Mouse (Mus musculus) liver, embryonic 14.5 days (tissue): Measurements from ENCODE around the gene Prr14l. TPM values are rescaled to one million over a fixed set of nuclear protein-coding genes. Genes with fewer than 3 reads are reported as not detected.

Source experiments
- ATAC-seq: fragments of 200-750 bp; cut with Nextera tagmentation; 2 replicates; pipeline ENCODE4 v1.8.0; 2017; ENCODE audit warnings: moderate number of reproducible peaks, mild to moderate bottlenecking, moderate library complexity; ENCODE audit not compliant: insufficient read depth
- DNase-seq, 3 experiments: peaks; one replicate each; pipeline ENCODE4 v3.0.0-alpha.2; 2012 to 2013; ENCODE audit warnings: low read depth in 3 of 3, low spot score in 3 of 3
- H3K27ac ChIP-seq: fragments of 300-500 bp; sonication (generic); 2 replicates; pipeline ENCODE4 v1.5.1; 2014; ENCODE audit warnings: moderate library complexity, mild to moderate bottlenecking, control low read depth, inconsistent platforms
- H3K27me3 ChIP-seq: fragments of 300-500 bp; sonication (generic); 2 replicates; pipeline ENCODE4 v1.6.1; 2014; ENCODE audit warnings: mild to moderate bottlenecking, low read length, moderate library complexity; ENCODE audit not compliant: control insufficient read depth, insufficient read depth
- H3K36me3 ChIP-seq: fragments of 300-500 bp; sonication (generic); replicated peaks from 2 replicates; pipeline ENCODE4 v1.6.1; 2014; ENCODE audit warnings: low read depth; ENCODE audit not compliant: control insufficient read depth, insufficient read depth
- H3K4me1 ChIP-seq, 2 experiments: fragments of 200-500 bp in 1 of 2; fragments of 300-500 bp in 1 of 2; sonication (generic) in 1 of 2; replicated peaks; 2 replicates each; pipeline ENCODE4 v1.6.1; 2012 to 2014; ENCODE audit warnings: antibody characterized with exemption in 1 of 2, inconsistent platforms in 1 of 2, low read length in 1 of 2; ENCODE audit not compliant: control insufficient read depth in 2 of 2, insufficient read depth in 2 of 2
- H3K4me2 ChIP-seq: fragments of 300-500 bp; sonication (generic); 2 replicates; pipeline ENCODE4 v1.6.1; 2014; ENCODE audit warnings: low read depth, mild to moderate bottlenecking, control low read depth, moderate library complexity
- H3K4me3 ChIP-seq, 2 experiments: fragments of 200-500 bp in 1 of 2; fragments of 300-500 bp in 1 of 2; sonication (generic) in 1 of 2; 2 replicates each; pipeline ENCODE4 v1.5.1; 2012 to 2014; ENCODE audit warnings: low read depth in 2 of 2, low read length in 2 of 2, mild to moderate bottlenecking in 2 of 2, control low read depth in 1 of 2, inconsistent platforms in 1 of 2, moderate library complexity in 1 of 2; ENCODE audit not compliant: insufficient read depth in 1 of 2
- H3K9ac ChIP-seq: fragments of 300-500 bp; sonication (generic); replicated peaks from 2 replicates; pipeline ENCODE4 v1.6.1; 2014; ENCODE audit warnings: mild to moderate bottlenecking, control low read depth, moderate library complexity
- H3K9me3 ChIP-seq: fragments of 300-500 bp; sonication (generic); 2 replicates; pipeline ENCODE4 v1.6.1; 2016; ENCODE audit warnings: low read length, mixed read lengths; ENCODE audit not compliant: control insufficient read depth
- CTCF ChIP-seq: IDR thresholded peaks from 2 replicates; pipeline ENCODE4 v1.5.1; 2016; ENCODE audit warnings: antibody characterized with exemption, low read depth, control low read depth
- EP300 ChIP-seq: IDR thresholded peaks from 2 replicates; pipeline ENCODE4 v1.6.1; 2016; ENCODE audit warnings: antibody characterized with exemption, low read depth
- WGBS: fragments of 180-500 bp; shearing (Covaris S2); extraction: QIAGEN DNeasy Blood & Tissue Kit; methylation state at CpG from one replicate; pipeline ENCODE4 v1.1.7; 2014; ENCODE audit not compliant: insufficient replicate concordance; 5-methylcytosine and 5-hydroxymethylcytosine counted together
- polyA plus RNA-seq, 2 experiments: library from polyadenylated mRNA; depleted of rRNA in 1 of 2; stranded (reverse) in 1 of 2; unstranded in 1 of 2; fragments of >200 nt; fragmentation: Nextera tagmentation in 1 of 2; extraction: Ambion mirVana in 1 of 2; gene quantifications; 2 replicates each; pipeline versions ENCODE4 v1.2.1 to v1.2.3; 2012 to 2014

The Prr14l gene
- polyA plus RNA-seq, 2 experiments: 4.2 to 6.5 TPM

- no peak overlapping the region for H3K4me2 ChIP-seq
- no peak overlapping the region for H3K9ac ChIP-seq
- TF ChIP-seq EP300 (no peak), CTCF (no peak)
- no peak for DNase-seq
- WGBS: 70% methylated on average over 3 of the region's 3 CpGs
- ATAC-seq: no peak
- H3K4me3 ChIP-seq: no peak overlapping the region
- no peaks in the 10 kb centered on the region for H3K36me3 ChIP-seq
- H3K27ac ChIP-seq: no peak overlapping the region
- no peaks in the 10 kb centered on the region for H3K9me3 ChIP-seq
- H3K27me3 ChIP-seq: no peaks in the 10 kb centered on the region
- H3K4me1 ChIP-seq: peaks cover 0 to 7% of the 10 kb centered on the region in 2 experiments; a peak in 1 of 4 replicates
Measured at GRCm38 (mm10) chr5:32740138-32740537, 113.9 kb downstream of the Prr14l start.

Other genes starting within 250 kb of the Prr14l start
- 1.0 and 1.6 TPM in 2 replicates for gene Yes1, start 243.1 kb downstream of the Prr14l start, polyA plus RNA-seq (2012; rRNA removed)
- 4.2 and 5.2 TPM in 2 replicates for gene Yes1, start 243.1 kb downstream of the Prr14l start, polyA plus RNA-seq (2014; fragmentation: Nextera tagmentation; extraction: Ambion mirVana)
- gene Pisd, start 68.6 kb downstream of the Prr14l start, polyA plus RNA-seq (2012; rRNA removed): 19.0 and 21.7 TPM in 2 replicates
- gene Pisd, start 68.6 kb downstream of the Prr14l start, polyA plus RNA-seq (2014; fragmentation: Nextera tagmentation; extraction: Ambion mirVana): 29.0 and 33.8 TPM in 2 replicates
- 0.56 and 1.5 TPM in 2 replicates for gene Gm20671, start 27.1 kb downstream of the Prr14l start, polyA plus RNA-seq (2012; rRNA removed)
- not detected in 2 replicates for gene Gm20671, start 27.1 kb downstream of the Prr14l start, polyA plus RNA-seq (2014; fragmentation: Nextera tagmentation; extraction: Ambion mirVana)
- gene Depdc5, start 9.4 kb upstream of the Prr14l start, polyA plus RNA-seq (2012; rRNA removed): 7.3 and 8.3 TPM in 2 replicates
- 7.1 and 7.5 TPM in 2 replicates for gene Depdc5, start 9.4 kb upstream of the Prr14l start, polyA plus RNA-seq (2014; fragmentation: Nextera tagmentation; extraction: Ambion mirVana)
- gene Ywhah, start 164.6 kb upstream of the Prr14l start, polyA plus RNA-seq (2012; rRNA removed): 102 and 132 TPM in 2 replicates
- gene Ywhah, start 164.6 kb upstream of the Prr14l start, polyA plus RNA-seq (2014; fragmentation: Nextera tagmentation; extraction: Ambion mirVana): 183 and 201 TPM in 2 replicates
- not detected in 2 replicates for gene Slc5a1, start 250.0 kb upstream of the Prr14l start, polyA plus RNA-seq (2012; rRNA removed)
- gene Slc5a1, start 250.0 kb upstream of the Prr14l start, polyA plus RNA-seq (2014; fragmentation: Nextera tagmentation; extraction: Ambion mirVana): not detected in 2 replicates